Mouse (Mus musculus): ENCODE results near the gene Fsip1.

- TF ChIP-seq CTCF (IDR thresholded peaks at IDR 0.05; ENCODE audit: borderline replicate concordance, insufficient read depth, low read length) (no peak), POLR2A (IDR thresholded peaks at IDR 0.05; ENCODE audit: low read depth, low read length) (peak; percentile 55; the same call in 1 of the 2 replicates)
Measured at GRCm38 (mm10) chr2:118118515-118118914, 138.3 kb downstream of the Fsip1 start.
